Mouse (Mus musculus) cerebellum, adult 2 months (tissue): ENCODE measurements around the gene Gm2115.

ENCODE experiments used
- CTCF ChIP-seq: fragments of 200-500 bp; IDR thresholded peaks from 2 replicates; pipeline ENCODE4 v1.5.1; 2011; ENCODE audit warnings: low read depth, mild to moderate bottlenecking, control low read depth, low read length, moderate library complexity, borderline replicate concordance; ENCODE audit not compliant: insufficient read depth
- POLR2A ChIP-seq: fragments of 200-500 bp; IDR thresholded peaks from 2 replicates; pipeline ENCODE4 v1.6.1; 2011; ENCODE audit warnings: low read length, control low read depth, borderline replicate concordance; ENCODE audit not compliant: insufficient read depth

DNA sequence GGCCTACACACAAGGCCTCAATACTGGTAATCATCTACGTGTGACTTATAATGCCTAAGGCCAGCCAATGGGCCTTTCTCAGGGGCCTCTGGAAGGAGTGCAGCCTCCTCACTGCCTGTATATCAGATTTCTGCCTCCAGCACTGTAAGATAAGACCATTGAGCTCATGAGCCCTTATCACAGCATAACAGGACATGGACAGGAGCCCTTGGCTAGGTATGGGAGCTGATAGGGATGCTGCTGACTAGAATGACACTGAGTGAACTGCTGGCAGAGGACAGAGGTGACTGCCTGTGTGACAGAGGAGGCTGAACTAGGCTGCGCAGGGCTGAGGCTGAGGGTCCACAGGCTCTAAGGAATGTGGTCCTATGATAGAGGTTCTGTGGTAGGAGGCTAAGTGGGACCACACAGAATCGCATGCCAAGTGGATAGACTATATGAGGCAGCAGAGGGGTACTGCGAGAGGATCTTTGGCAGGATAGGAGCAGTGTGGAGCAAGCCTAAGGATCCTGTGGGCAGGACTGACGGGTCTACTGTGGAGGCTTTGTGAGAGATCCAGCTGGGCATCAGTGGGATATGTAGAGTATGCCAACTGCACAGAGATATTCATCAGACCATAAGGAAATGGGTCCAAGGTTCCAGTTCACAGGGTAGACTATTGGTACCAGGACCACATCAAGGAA lies 58.5 kb downstream of the Gm2115 start:
- no peak for TF ChIP-seq CTCF
- TF ChIP-seq POLR2A = no peak
